Mouse (Mus musculus) megakaryocyte, adult 5-6 weeks (primary cell): Measurements from ENCODE around the gene Pcsk6. TPM values are rescaled to one million over a fixed set of nuclear protein-coding genes. Genes with fewer than 3 reads are reported as not detected.

Experiments used
- ATAC-seq: 2 replicates; pipeline ENCODE4 v1.8.0; 2016; ENCODE audit warnings: mild to moderate bottlenecking, inconsistent platforms; ENCODE audit not compliant: poor library complexity, severe bottlenecking
- total RNA-seq, 2 experiments: library from RNA; stranded (forward) in 1 of 2; stranded (reverse) in 1 of 2; fragments of 153-499, 151-499 nt in 1 of 2; fragments of 221-1000, 200-1000 nt in 1 of 2; gene quantifications; 2 replicates each; pipeline versions ENCODE4 v1.2.3 to v1.2.4; 2015 to 2017

Pcsk6 gene
- total RNA-seq, 2 experiments from 2014 or later = not detected

- ATAC-seq = no peak
Measured at GRCm38 (mm10) chr7:66098803-66099202, 237.3 kb downstream of the Pcsk6 start.

Other genes starting within 250 kb of the Pcsk6 start
- gene Tarsl2, start 216.8 kb upstream of the Pcsk6 start, total RNA-seq (2015) = 3.4 and 3.9 TPM in 2 replicates
- gene Tarsl2, start 216.8 kb upstream of the Pcsk6 start, total RNA-seq (2017) = 8.3 and 11.6 TPM in 2 replicates
- gene Tm2d3, start 170.6 kb upstream of the Pcsk6 start, total RNA-seq (2015) = 27.7 and 29.5 TPM in 2 replicates
- gene Tm2d3, start 170.6 kb upstream of the Pcsk6 start, total RNA-seq (2017) = 43.5 and 44.2 TPM in 2 replicates
- gene Gm45213, start 181.9 kb downstream of the Pcsk6 start, total RNA-seq (2015) = not detected in 2 replicates
- gene Gm45213, start 181.9 kb downstream of the Pcsk6 start, total RNA-seq (2017) = not detected in 2 replicates
- gene Snrpa1, start 197.3 kb downstream of the Pcsk6 start, total RNA-seq (2015) = 53.8 and 59.6 TPM in 2 replicates
- gene Snrpa1, start 197.3 kb downstream of the Pcsk6 start, total RNA-seq (2017) = 61.4 and 76.3 TPM in 2 replicates
- 113 and 122 TPM in 2 replicates for gene Selenos, start 217.9 kb downstream of the Pcsk6 start, total RNA-seq (2015)
- 74.8 and 84.5 TPM in 2 replicates for gene Selenos, start 217.9 kb downstream of the Pcsk6 start, total RNA-seq (2017)
- gene Chsy1, start 247.8 kb downstream of the Pcsk6 start, total RNA-seq (2015) = 18.2 and 21.2 TPM in 2 replicates
- 37.1 and 37.6 TPM in 2 replicates for gene Chsy1, start 247.8 kb downstream of the Pcsk6 start, total RNA-seq (2017)